Mouse (Mus musculus) midbrain, postnatal 0 days (tissue): ENCODE data around the gene Gprin3. TPM values are rescaled to one million over a fixed set of nuclear protein-coding genes. Genes with fewer than 3 reads are reported as not detected.

Experiments
- ATAC-seq: fragments of 200-750 bp; cut with Nextera tagmentation; 2 replicates; pipeline ENCODE4 v1.8.0; 2017; ENCODE audit warnings: moderate number of reproducible peaks, mild to moderate bottlenecking, moderate TSS enrichment, moderate library complexity; ENCODE audit not compliant: low FRiP score
- DNase-seq: peaks from one replicate; pipeline ENCODE4 v3.0.0-alpha.2; 2015; ENCODE audit warnings: low spot score
- H3K27ac ChIP-seq: fragments of 300-500 bp; sonication (generic); 2 replicates; pipeline ENCODE4 v1.5.1; 2014; ENCODE audit warnings: low read depth, mild to moderate bottlenecking, low read length, mixed read lengths
- H3K27me3 ChIP-seq: fragments of 300-500 bp; sonication (generic); 2 replicates; pipeline ENCODE4 v1.6.1; 2014; ENCODE audit warnings: low read length, control low read depth, mixed read lengths; ENCODE audit not compliant: insufficient read depth
- H3K36me3 ChIP-seq: fragments of 300-500 bp; sonication (generic); 2 replicates; pipeline ENCODE4 v1.6.1; 2014; ENCODE audit warnings: low read length, control low read depth, mixed read lengths; ENCODE audit not compliant: insufficient read depth
- H3K4me1 ChIP-seq: fragments of 300-500 bp; sonication (generic); 2 replicates; pipeline ENCODE4 v1.6.1; 2014; ENCODE audit warnings: mild to moderate bottlenecking, control low read depth, antibody characterized with exemption, low read length, mixed read lengths; ENCODE audit not compliant: insufficient read depth
- H3K4me2 ChIP-seq: fragments of 300-500 bp; sonication (generic); 2 replicates; pipeline ENCODE4 v1.6.1; 2014; ENCODE audit warnings: low read depth, mild to moderate bottlenecking, low read length, mixed read lengths; ENCODE audit not compliant: poor library complexity, severe bottlenecking
- H3K4me3 ChIP-seq: fragments of 300-500 bp; sonication (generic); 2 replicates; pipeline ENCODE4 v1.5.1; 2014; ENCODE audit warnings: low read depth, mild to moderate bottlenecking, low read length, moderate library complexity
- H3K9ac ChIP-seq: fragments of 300-500 bp; sonication (generic); replicated peaks from 2 replicates; pipeline ENCODE4 v1.6.1; 2014; ENCODE audit warnings: mild to moderate bottlenecking, low read length, moderate library complexity, mixed read lengths; ENCODE audit not compliant: poor library complexity, severe bottlenecking
- H3K9me3 ChIP-seq: fragments of 300-500 bp; sonication (generic); 2 replicates; pipeline ENCODE4 v1.6.1; 2016; ENCODE audit warnings: low read length, control low read depth
- CTCF ChIP-seq: IDR thresholded peaks from 2 replicates; pipeline ENCODE4 v1.5.1; 2016; ENCODE audit warnings: antibody characterized with exemption, mild to moderate bottlenecking
- WGBS: fragments of 180-500 bp; shearing (Covaris S2); extraction: QIAGEN DNeasy Blood & Tissue Kit; methylation state at CpG from one replicate; pipeline ENCODE4 v1.1.7; 2014; 5-methylcytosine and 5-hydroxymethylcytosine counted together
- polyA plus RNA-seq: library from polyadenylated mRNA; unstranded; fragments of >200 nt; fragmentation: Nextera tagmentation; extraction: Ambion mirVana; gene quantifications from 2 replicates; pipeline ENCODE4 v1.2.1, GENCODE M21; 2015
- total RNA-seq: library from RNA; depleted of rRNA; stranded (reverse); fragments of >200 nt; gene quantifications from 2 replicates; pipeline ENCODE4 v1.2.3, GENCODE M21; 2014

Gene Gprin3
- total and polyA plus RNA-seq, 2 experiments from 2014 or later = 14.3 to 34.3 TPM

- WGBS = 75% methylated on average over 1 of the region's 1 CpGs
- Histone ChIP-seq H3K36me3 (no peaks in the 10 kb centered on the region), H3K27me3 (no peaks in the 10 kb centered on the region), H3K4me1 (no peaks in the 10 kb centered on the region), H3K27ac (no peak overlapping the region), H3K9ac (no peak overlapping the region), H3K9me3 (no peaks in the 10 kb centered on the region), H3K4me3 (no peak overlapping the region), H3K4me2 (no peak overlapping the region)
- ATAC-seq (no peak), DNase-seq (no peak)
- no peak for TF ChIP-seq CTCF
Observed at GRCm38 (mm10) chr6:59433116-59433515, 7.0 kb upstream of the Gprin3 start.

- H3K36me3 ChIP-seq = no peaks in the 10 kb centered on the region
- no peaks in the 10 kb centered on the region for H3K27me3 ChIP-seq
- no peak for TF ChIP-seq CTCF
- no peaks in the 10 kb centered on the region for H3K4me1 ChIP-seq
- ATAC-seq (peak; percentile 47), DNase-seq (peak; percentile 28)
- H3K4me3 ChIP-seq = peak overlapping the region; percentile 65
- H3K9me3 ChIP-seq = no peaks in the 10 kb centered on the region
- H3K4me2 ChIP-seq = peak overlapping the region; percentile 73
- 29% methylated on average over 3 of the region's 3 CpGs for WGBS
- H3K27ac ChIP-seq = peak overlapping the region; percentile 89
- H3K9ac ChIP-seq = peak overlapping the region; percentile 86
Observed at GRCm38 (mm10) chr6:59426534-59426885, 416 bp upstream of the Gprin3 start.

- peak overlapping the region; percentile 73 for H3K4me2 ChIP-seq
- no peaks in the 10 kb centered on the region for H3K36me3 ChIP-seq
- ATAC-seq (peak; percentile 15; the same call in 1 of the 2 replicates), DNase-seq (no peak)
- H3K4me1 ChIP-seq = no peaks in the 10 kb centered on the region
- TF ChIP-seq CTCF = no peak
- no peaks in the 10 kb centered on the region for H3K9me3 ChIP-seq
- peak overlapping the region; percentile 65 for H3K4me3 ChIP-seq
- peak overlapping the region; percentile 86; the same call in 1 of the 2 replicates for H3K9ac ChIP-seq
- H3K27me3 ChIP-seq = no peaks in the 10 kb centered on the region
- whole genome bisulfite sequencing = 62% methylated on average over 10 of the region's 10 CpGs
- peak overlapping the region; percentile 89 for H3K27ac ChIP-seq
Observed at GRCm38 (mm10) chr6:59424871-59425740, 988 bp downstream of the Gprin3 start.

GRCm38 (mm10) chr6:59423836-59424235, 2.3 kb downstream of the Gprin3 start:
- Histone ChIP-seq H3K36me3 (no peaks in the 10 kb centered on the region), H3K9ac (no peak overlapping the region), H3K27ac (no peak overlapping the region), H3K27me3 (no peaks in the 10 kb centered on the region), H3K4me2 (no peak overlapping the region), H3K4me1 (no peaks in the 10 kb centered on the region), H3K4me3 (no peak overlapping the region), H3K9me3 (no peaks in the 10 kb centered on the region)
- ATAC-seq (no peak), DNase-seq (peak; percentile 6)
- no peak for TF ChIP-seq CTCF
- 46% methylated on average over 1 of the region's 1 CpGs for WGBS

- 39% methylated on average over 3 of the region's 3 CpGs for WGBS
- no peak for DNase-seq
- Histone ChIP-seq H3K4me3 (no peak overlapping the region), H3K9me3 (no peaks in the 10 kb centered on the region), H3K9ac (no peak overlapping the region), H3K27me3 (no peaks in the 10 kb centered on the region), H3K4me2 (no peak overlapping the region), H3K4me1 (no peaks in the 10 kb centered on the region), H3K36me3 (no peaks in the 10 kb centered on the region), H3K27ac (no peak overlapping the region)
- TF ChIP-seq CTCF = no peak
- ATAC-seq = peak; percentile 17; the same call in 1 of the 2 replicates
Observed at GRCm38 (mm10) chr6:59419264-59419663, 6.8 kb downstream of the Gprin3 start.

GRCm38 (mm10) chr6:59418659-59419058, 7.4 kb downstream of the Gprin3 start:
- WGBS = 68% methylated on average over 2 of the region's 2 CpGs
- Histone ChIP-seq H3K4me1 (no peaks in the 10 kb centered on the region), H3K4me3 (no peak overlapping the region), H3K36me3 (no peaks in the 10 kb centered on the region), H3K9ac (no peak overlapping the region), H3K27me3 (no peaks in the 10 kb centered on the region), H3K27ac (no peak overlapping the region), H3K4me2 (no peak overlapping the region), H3K9me3 (no peaks in the 10 kb centered on the region)
- TF ChIP-seq CTCF = no peak
- DNase-seq (no peak), ATAC-seq (no peak)
